Mouse (Mus musculus): ENCODE results near the gene Hapln1. TPM values are rescaled to one million over a fixed set of nuclear protein-coding genes. Genes with fewer than 3 reads are reported as not detected.

Gene Hapln1
- polyA plus RNA-seq, 1 experiment from 2014 or later, result 0.30 TPM

- Histone ChIP-seq H3K27ac (ENCODE audit: low read depth, low read length) (no peak overlapping the region), H3K9me3 (replicated peaks; ENCODE audit: control insufficient read depth, low read length) (no peaks in the 10 kb centered on the region), H3K4me1 (ENCODE audit: control insufficient read depth, insufficient read depth, low read length) (no peaks in the 10 kb centered on the region), H3K27me3 (replicated peaks; ENCODE audit: control insufficient read depth, insufficient read depth, low read length) (no peaks in the 10 kb centered on the region), H3K4me3 (ENCODE audit: low read depth, low read length) (no peak overlapping the region), H3K9ac (ENCODE audit: low read length) (no peak overlapping the region), H3K36me3 (ENCODE audit: control insufficient read depth, insufficient read depth, low read length) (no peaks in the 10 kb centered on the region), H3K4me2 (ENCODE audit: low read length) (no peak overlapping the region)
- WGBS, result 59% methylated on average over 10 of the region's 10 CpGs
- ATAC-seq, result no peak
- DNase-seq (ENCODE audit: low spot score), result no peak
Measured at GRCm38 (mm10) chr13:89583747-89584738, 44.4 kb downstream of the Hapln1 start.

GRCm38 (mm10) chr13:89585144-89585543 is 45.5 kb downstream of the Hapln1 start:
- WGBS, result 44% methylated on average over 1 of the region's 1 CpGs
- H3K9ac ChIP-seq (ENCODE audit: low read length), result no peak overlapping the region
- no peaks in the 10 kb centered on the region for H3K36me3 ChIP-seq (ENCODE audit: control insufficient read depth, insufficient read depth, low read length)
- no peak for DNase-seq (ENCODE audit: low spot score)
- H3K4me2 ChIP-seq (ENCODE audit: low read length), result no peak overlapping the region
- no peaks in the 10 kb centered on the region for H3K9me3 ChIP-seq (replicated peaks; ENCODE audit: control insufficient read depth, low read length)
- no peaks in the 10 kb centered on the region for H3K27me3 ChIP-seq (replicated peaks; ENCODE audit: control insufficient read depth, insufficient read depth, low read length)
- no peak overlapping the region for H3K27ac ChIP-seq (ENCODE audit: low read depth, low read length)
- no peak for ATAC-seq
- no peak overlapping the region for H3K4me3 ChIP-seq (ENCODE audit: low read depth, low read length)
- H3K4me1 ChIP-seq (ENCODE audit: control insufficient read depth, insufficient read depth, low read length), result no peaks in the 10 kb centered on the region

GRCm38 (mm10) chr13:89595105-89595504 is 55.5 kb downstream of the Hapln1 start:
- Histone ChIP-seq H3K9me3 (replicated peaks; ENCODE audit: control insufficient read depth, low read length) (0 out of 2 replicates have a peak, but pooled peaks cover 3% of the 10 kb centered on the region), H3K4me3 (ENCODE audit: low read depth, low read length) (no peak overlapping the region), H3K4me1 (ENCODE audit: control insufficient read depth, insufficient read depth, low read length) (no peaks in the 10 kb centered on the region), H3K27ac (ENCODE audit: low read depth, low read length) (no peak overlapping the region), H3K9ac (ENCODE audit: low read length) (no peak overlapping the region), H3K4me2 (ENCODE audit: low read length) (no peak overlapping the region), H3K36me3 (ENCODE audit: control insufficient read depth, insufficient read depth, low read length) (no peaks in the 10 kb centered on the region), H3K27me3 (replicated peaks; ENCODE audit: control insufficient read depth, insufficient read depth, low read length) (no peaks in the 10 kb centered on the region)
- ATAC-seq (no peak), DNase-seq (ENCODE audit: low spot score) (no peak)
- 52% methylated on average over 4 of the region's 4 CpGs for WGBS

- no peak for ATAC-seq
- no peak for DNase-seq (ENCODE audit: low spot score)
- Histone ChIP-seq H3K9me3 (replicated peaks; ENCODE audit: control insufficient read depth, low read length) (0 out of 2 replicates have a peak, but pooled peaks cover 3% of the 10 kb centered on the region), H3K4me3 (ENCODE audit: low read depth, low read length) (no peak overlapping the region), H3K27me3 (replicated peaks; ENCODE audit: control insufficient read depth, insufficient read depth, low read length) (no peaks in the 10 kb centered on the region), H3K27ac (ENCODE audit: low read depth, low read length) (no peak overlapping the region), H3K4me2 (ENCODE audit: low read length) (no peak overlapping the region), H3K4me1 (ENCODE audit: control insufficient read depth, insufficient read depth, low read length) (no peaks in the 10 kb centered on the region), H3K9ac (ENCODE audit: low read length) (no peak overlapping the region), H3K36me3 (ENCODE audit: control insufficient read depth, insufficient read depth, low read length) (no peaks in the 10 kb centered on the region)
Measured at GRCm38 (mm10) chr13:89597354-89597753, 57.8 kb downstream of the Hapln1 start.

- Histone ChIP-seq H3K27ac (ENCODE audit: low read depth, low read length) (no peak overlapping the region), H3K36me3 (ENCODE audit: control insufficient read depth, insufficient read depth, low read length) (no peaks in the 10 kb centered on the region), H3K4me2 (ENCODE audit: low read length) (no peak overlapping the region), H3K4me1 (ENCODE audit: control insufficient read depth, insufficient read depth, low read length) (no peaks in the 10 kb centered on the region), H3K9ac (ENCODE audit: low read length) (no peak overlapping the region), H3K9me3 (replicated peaks; ENCODE audit: control insufficient read depth, low read length) (no peaks in the 10 kb centered on the region), H3K4me3 (ENCODE audit: low read depth, low read length) (no peak overlapping the region), H3K27me3 (replicated peaks; ENCODE audit: control insufficient read depth, insufficient read depth, low read length) (no peaks in the 10 kb centered on the region)
- 79% methylated on average over 7 of the region's 7 CpGs for WGBS
- DNase-seq (ENCODE audit: low spot score) (no peak), ATAC-seq (no peak)
Measured at GRCm38 (mm10) chr13:89600466-89600865, 60.9 kb downstream of the Hapln1 start.

- 88% methylated on average over 3 of the region's 3 CpGs for WGBS
- no peak for DNase-seq (ENCODE audit: low spot score)
- Histone ChIP-seq H3K4me3 (ENCODE audit: low read depth, low read length) (no peak overlapping the region), H3K36me3 (ENCODE audit: control insufficient read depth, insufficient read depth, low read length) (no peaks in the 10 kb centered on the region), H3K27ac (ENCODE audit: low read depth, low read length) (no peak overlapping the region), H3K4me1 (ENCODE audit: control insufficient read depth, insufficient read depth, low read length) (no peaks in the 10 kb centered on the region), H3K9ac (ENCODE audit: low read length) (no peak overlapping the region), H3K9me3 (replicated peaks; ENCODE audit: control insufficient read depth, low read length) (no peaks in the 10 kb centered on the region), H3K27me3 (replicated peaks; ENCODE audit: control insufficient read depth, insufficient read depth, low read length) (no peaks in the 10 kb centered on the region), H3K4me2 (ENCODE audit: low read length) (no peak overlapping the region)
- no peak for ATAC-seq
Measured at GRCm38 (mm10) chr13:89603336-89603735, 63.7 kb downstream of the Hapln1 start.

GRCm38 (mm10) chr13:89607399-89607798 is 67.8 kb downstream of the Hapln1 start:
- no peaks in the 10 kb centered on the region for H3K9me3 ChIP-seq (replicated peaks; ENCODE audit: control insufficient read depth, low read length)
- no peaks in the 10 kb centered on the region for H3K27me3 ChIP-seq (replicated peaks; ENCODE audit: control insufficient read depth, insufficient read depth, low read length)
- H3K4me3 ChIP-seq (ENCODE audit: low read depth, low read length), result no peak overlapping the region
- H3K4me2 ChIP-seq (ENCODE audit: low read length), result no peak overlapping the region
- WGBS, result 7% methylated on average over 3 of the region's 3 CpGs
- H3K27ac ChIP-seq (ENCODE audit: low read depth, low read length), result no peak overlapping the region
- DNase-seq (ENCODE audit: low spot score) (peak; percentile 76), ATAC-seq (peak; percentile 82)
- H3K36me3 ChIP-seq (ENCODE audit: control insufficient read depth, insufficient read depth, low read length), result no peaks in the 10 kb centered on the region
- H3K9ac ChIP-seq (ENCODE audit: low read length), result no peak overlapping the region
- H3K4me1 ChIP-seq (ENCODE audit: control insufficient read depth, insufficient read depth, low read length), result no peaks in the 10 kb centered on the region

GRCm38 (mm10) chr13:89619064-89619463 is 79.5 kb downstream of the Hapln1 start:
- no peak for ATAC-seq

GRCm38 (mm10) chr13:89634137-89634683 is 94.6 kb downstream of the Hapln1 start:
- Histone ChIP-seq H3K4me2 (ENCODE audit: low read length) (no peak overlapping the region), H3K4me1 (ENCODE audit: control insufficient read depth, insufficient read depth, low read length) (no peaks in the 10 kb centered on the region), H3K9me3 (replicated peaks; ENCODE audit: control insufficient read depth, low read length) (no peaks in the 10 kb centered on the region), H3K27me3 (replicated peaks; ENCODE audit: control insufficient read depth, insufficient read depth, low read length) (no peaks in the 10 kb centered on the region), H3K27ac (ENCODE audit: low read depth, low read length) (no peak overlapping the region), H3K9ac (ENCODE audit: low read length) (no peak overlapping the region), H3K4me3 (ENCODE audit: low read depth, low read length) (no peak overlapping the region), H3K36me3 (ENCODE audit: control insufficient read depth, insufficient read depth, low read length) (no peaks in the 10 kb centered on the region)
- DNase-seq (ENCODE audit: low spot score), result peak; percentile 76
- ATAC-seq, result peak; percentile 87
- WGBS, result 29% methylated on average over 4 of the region's 4 CpGs

More at GRCm38 (mm10) chr13:89619064-89619463, 79.5 kb downstream of the Hapln1 start:
- Histone ChIP-seq H3K9me3 (replicated peaks; ENCODE audit: control insufficient read depth, low read length) (no peaks in the 10 kb centered on the region), H3K27me3 (replicated peaks; ENCODE audit: control insufficient read depth, insufficient read depth, low read length) (no peaks in the 10 kb centered on the region), H3K36me3 (ENCODE audit: control insufficient read depth, insufficient read depth, low read length) (no peaks in the 10 kb centered on the region), H3K4me2 (ENCODE audit: low read length) (no peak overlapping the region), H3K9ac (ENCODE audit: low read length) (no peak overlapping the region), H3K27ac (ENCODE audit: low read depth, low read length) (no peak overlapping the region), H3K4me3 (ENCODE audit: low read depth, low read length) (no peak overlapping the region), H3K4me1 (ENCODE audit: control insufficient read depth, insufficient read depth, low read length) (no peaks in the 10 kb centered on the region)
- no peak for DNase-seq (ENCODE audit: low spot score)
- 77% methylated on average over 3 of the region's 3 CpGs for WGBS
